Mouse (Mus musculus): ENCODE results near the gene Spcs3. TPM values are rescaled to one million over a fixed set of nuclear protein-coding genes. Genes with fewer than 3 reads are reported as not detected.

Spcs3 gene
- polyA plus RNA-seq, 1 experiment from 2014 or later = 91.4 TPM

DNA sequence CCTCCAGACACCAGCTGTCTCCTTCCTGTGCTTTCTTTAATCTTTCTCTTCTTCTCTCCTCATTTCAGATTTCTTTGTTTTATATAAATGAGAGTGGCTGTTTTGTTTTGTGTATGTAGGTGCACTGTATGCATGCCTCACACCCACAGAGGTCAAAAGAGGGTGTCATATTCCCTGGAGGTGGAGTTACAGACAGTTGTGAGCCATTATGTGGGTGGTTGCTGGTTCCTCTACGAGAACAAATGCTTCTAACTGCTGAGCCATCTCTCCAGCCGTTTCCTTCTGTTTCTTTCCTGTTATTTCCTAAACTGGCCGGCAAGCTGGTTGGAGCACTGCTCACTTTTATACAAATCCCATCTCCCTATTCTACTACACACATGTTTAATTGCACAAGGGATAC is 35.9 kb downstream of the Spcs3 start:
- Histone ChIP-seq H3K27ac (no peak overlapping the region), H3K4me1 (no peaks in the 10 kb centered on the region), H3K36me3 (replicated peaks) (no peaks in the 10 kb centered on the region), H3K9me3 (no peaks in the 10 kb centered on the region), H3K4me3 (no peak overlapping the region), H3K27me3 (ENCODE audit: poor library complexity, severe bottlenecking) (peaks cover 19% of the 10 kb centered on the region)
- DNase-seq (ENCODE audit: extremely low spot score, low spot score) = no peak
- WGBS = 59% methylated on average over 3 of the region's 3 CpGs

DNA sequence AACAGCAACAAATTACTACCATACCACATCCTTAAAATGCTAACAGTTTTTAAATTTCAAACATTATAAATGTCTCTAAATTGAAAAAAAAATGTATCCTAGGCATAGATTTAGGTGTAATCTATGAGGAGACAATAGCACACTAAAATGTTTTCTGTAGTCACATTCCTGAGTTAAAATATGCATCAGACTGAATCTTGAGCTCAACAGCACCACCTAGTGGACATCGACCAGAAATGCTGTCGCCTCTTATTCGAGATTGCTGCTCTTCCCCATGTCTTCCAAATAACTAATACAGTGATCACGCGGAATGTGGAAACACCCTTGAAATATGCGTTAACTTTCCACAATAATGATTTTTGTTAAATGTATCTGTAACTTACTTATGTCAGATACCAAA is 36.7 kb downstream of the Spcs3 start:
- WGBS = 18% methylated on average over 6 of the region's 6 CpGs
- no peak overlapping the region for H3K27ac ChIP-seq
- peak; percentile 51 for DNase-seq (ENCODE audit: extremely low spot score, low spot score)
- no peaks in the 10 kb centered on the region for H3K36me3 ChIP-seq (replicated peaks)
- H3K27me3 ChIP-seq (ENCODE audit: poor library complexity, severe bottlenecking) = peaks cover 19% of the 10 kb centered on the region
- H3K4me1 ChIP-seq = no peaks in the 10 kb centered on the region
- no peak overlapping the region for H3K4me3 ChIP-seq
- no peaks in the 10 kb centered on the region for H3K9me3 ChIP-seq

DNA sequence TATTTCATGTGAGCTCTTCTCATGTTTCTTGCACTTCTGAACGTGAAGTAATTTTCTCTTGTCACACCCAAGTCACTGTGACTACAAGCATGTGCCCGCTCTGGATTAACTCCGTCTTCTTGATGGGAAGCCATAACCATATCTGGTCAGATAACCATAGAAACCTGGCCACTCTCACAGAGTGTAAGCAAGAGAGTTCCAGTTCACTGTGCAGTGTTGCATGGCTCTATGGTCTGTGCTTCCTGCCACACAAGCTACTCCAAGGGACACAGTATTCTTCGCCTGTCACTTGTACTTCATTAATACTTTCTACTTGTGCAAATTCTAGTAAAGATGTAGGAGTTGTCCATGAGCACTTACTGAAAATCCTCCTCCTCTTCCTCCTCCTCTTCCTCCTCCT is 37.9 kb downstream of the Spcs3 start:
- H3K9me3 ChIP-seq = no peaks in the 10 kb centered on the region
- DNase-seq (ENCODE audit: extremely low spot score, low spot score) = no peak
- H3K27ac ChIP-seq = no peak overlapping the region
- 79% methylated on average over 4 of the region's 4 CpGs for WGBS
- no peaks in the 10 kb centered on the region for H3K36me3 ChIP-seq (replicated peaks)
- no peaks in the 10 kb centered on the region; the same call in 1 of the 2 replicates for H3K4me1 ChIP-seq
- H3K27me3 ChIP-seq (ENCODE audit: poor library complexity, severe bottlenecking) = peaks cover 19% of the 10 kb centered on the region
- no peak overlapping the region for H3K4me3 ChIP-seq

DNA sequence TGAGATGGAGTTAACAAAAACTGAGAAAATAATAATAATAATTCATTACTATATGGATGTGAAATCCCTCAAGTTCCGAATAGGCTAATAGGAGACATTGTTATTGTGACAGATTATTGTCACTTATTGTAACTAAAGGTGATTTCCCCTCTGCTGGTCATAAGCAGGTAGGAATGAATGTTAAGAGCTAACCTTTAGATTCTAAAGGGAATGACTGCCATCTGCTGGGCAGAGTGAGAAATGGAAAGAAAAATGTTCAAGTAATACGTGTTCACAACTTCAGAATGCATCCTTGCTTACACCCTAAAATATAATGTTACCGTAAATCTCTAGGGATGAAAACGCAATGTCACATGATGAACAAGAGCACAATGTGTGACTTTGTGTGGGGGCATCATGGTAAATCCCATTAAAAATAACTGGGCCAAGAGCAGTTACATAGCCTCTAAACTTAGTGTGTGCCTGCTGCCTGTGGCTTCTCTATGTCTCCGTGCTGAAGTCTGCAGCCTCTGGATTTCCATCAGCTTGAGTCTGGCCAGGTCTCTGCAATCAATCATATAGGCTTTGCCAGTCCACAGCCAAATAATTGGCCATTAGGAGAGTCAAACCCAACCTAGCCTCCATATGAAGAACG is 38.6 kb downstream of the Spcs3 start:
- Histone ChIP-seq H3K4me1 (peaks cover 7% of the 10 kb centered on the region), H3K27me3 (ENCODE audit: poor library complexity, severe bottlenecking) (peaks cover 19% of the 10 kb centered on the region), H3K36me3 (replicated peaks) (no peaks in the 10 kb centered on the region), H3K27ac (no peak overlapping the region), H3K4me3 (no peak overlapping the region), H3K9me3 (no peaks in the 10 kb centered on the region)
- DNase-seq (ENCODE audit: extremely low spot score, low spot score) = no peak
- WGBS = 34% methylated on average over 6 of the region's 6 CpGs

DNA sequence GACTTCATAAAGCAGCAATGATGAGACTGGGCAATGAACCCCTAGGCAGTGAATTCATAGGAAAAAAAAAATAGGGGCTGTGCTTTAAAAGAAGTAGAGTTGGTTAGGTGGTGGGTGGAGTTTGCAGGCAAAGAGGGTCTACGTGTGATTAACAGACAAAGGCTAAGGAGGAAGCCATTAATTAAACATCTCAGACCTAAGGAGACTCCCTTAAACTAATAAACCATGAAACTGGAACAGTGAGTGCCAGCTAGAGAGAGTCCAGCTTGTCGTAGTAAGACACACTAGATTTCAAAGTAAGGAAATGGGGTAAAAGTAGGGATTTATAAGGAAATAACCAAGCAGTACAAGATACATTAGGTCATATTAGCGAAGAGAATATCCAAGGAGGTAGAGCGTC is 41.4 kb downstream of the Spcs3 start:
- Histone ChIP-seq H3K9me3 (no peaks in the 10 kb centered on the region), H3K36me3 (replicated peaks) (no peaks in the 10 kb centered on the region), H3K4me1 (peaks cover 7% of the 10 kb centered on the region), H3K27me3 (ENCODE audit: poor library complexity, severe bottlenecking) (peaks cover 19% of the 10 kb centered on the region), H3K27ac (no peak overlapping the region), H3K4me3 (no peak overlapping the region)
- WGBS = 81% methylated on average over 4 of the region's 4 CpGs
- DNase-seq (ENCODE audit: extremely low spot score, low spot score) = no peak

DNA sequence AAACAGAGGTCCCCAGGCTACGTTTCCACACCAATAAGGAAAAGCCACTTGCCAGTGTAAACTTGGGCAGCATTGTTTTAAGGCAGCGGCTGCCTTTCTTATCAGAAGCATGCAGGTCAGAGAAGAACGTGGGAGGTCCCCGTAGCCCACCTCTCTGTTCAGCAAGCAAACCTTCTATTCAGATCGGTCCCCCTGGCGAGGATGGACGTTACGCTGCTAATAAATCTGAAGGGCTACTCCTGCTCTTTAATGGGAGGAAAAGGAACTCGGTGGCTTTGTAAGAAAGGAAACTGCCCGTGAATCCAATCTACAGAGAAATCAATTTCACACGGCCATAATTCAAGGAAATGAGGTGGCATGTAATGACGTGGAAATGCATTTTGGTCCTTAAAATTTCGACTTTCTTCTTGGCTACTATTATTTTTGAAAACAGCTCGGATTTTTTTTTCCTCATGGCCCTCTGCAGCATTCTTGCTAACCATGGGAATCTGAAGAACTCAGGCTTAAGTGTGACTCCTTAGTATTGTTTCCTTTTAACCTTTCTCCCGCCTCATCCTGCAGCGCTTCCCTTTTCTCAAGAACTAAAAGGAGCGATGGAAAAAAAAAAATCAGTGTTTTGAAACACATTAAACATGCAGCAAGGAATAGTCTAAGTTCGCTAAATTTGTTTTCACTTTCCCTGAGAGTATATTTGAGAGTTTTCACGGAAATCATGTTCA is 43.1 kb downstream of the Spcs3 start:
- no peak for DNase-seq (ENCODE audit: extremely low spot score, low spot score)
- Histone ChIP-seq H3K9me3 (no peaks in the 10 kb centered on the region), H3K4me3 (no peak overlapping the region), H3K4me1 (peaks cover 7% of the 10 kb centered on the region), H3K27ac (no peak overlapping the region), H3K27me3 (ENCODE audit: poor library complexity, severe bottlenecking) (peaks cover 11% of the 10 kb centered on the region; the same call in 1 of the 2 replicates), H3K36me3 (replicated peaks) (no peaks in the 10 kb centered on the region)
- WGBS = 52% methylated on average over 19 of the region's 19 CpGs

Other genes starting within 250 kb of the Spcs3 start
- gene Asb5, start 418 bp downstream of the Spcs3 start, polyA plus RNA-seq (2016; fragmentation: Nextera tagmentation; extraction: Ambion mirVana) = 4.0 and 4.9 TPM in 2 replicates
- gene Spata4, start 70.8 kb upstream of the Spcs3 start, polyA plus RNA-seq (2016; fragmentation: Nextera tagmentation; extraction: Ambion mirVana) = not detected in 2 replicates

Data from forebrain, embryonic 10.5 days (tissue).